Mouse (Mus musculus): ENCODE measurements at regions not wholly inside any gene's neighbourhood (a gene's known extent, or its start where the extent isn't known, plus 50 kb on each side); places are given as distances from the start of the nearest gene placed in this dataset.

DNA sequence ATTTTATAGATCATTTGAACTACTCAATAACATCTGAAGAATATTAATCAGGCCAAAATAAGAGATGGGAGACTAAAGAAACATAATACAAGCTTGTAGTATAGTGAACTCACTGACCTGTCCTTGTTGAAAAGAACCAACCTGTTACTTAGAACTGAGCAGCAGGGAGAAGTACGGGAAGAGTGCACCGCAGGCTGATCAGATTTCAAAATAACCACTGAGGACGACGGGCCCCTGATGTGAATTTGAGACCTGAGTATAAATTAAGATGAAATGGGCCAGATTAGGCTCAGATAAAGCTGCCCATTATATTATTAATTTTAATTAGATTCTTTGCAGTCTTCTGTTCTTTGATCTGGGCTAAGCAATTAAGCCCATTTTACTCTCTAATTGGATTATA is 391.2 kb upstream of the Tyrp1 start:
- no peak for DNase-seq (ENCODE audit: low read depth, low spot score)

DNA sequence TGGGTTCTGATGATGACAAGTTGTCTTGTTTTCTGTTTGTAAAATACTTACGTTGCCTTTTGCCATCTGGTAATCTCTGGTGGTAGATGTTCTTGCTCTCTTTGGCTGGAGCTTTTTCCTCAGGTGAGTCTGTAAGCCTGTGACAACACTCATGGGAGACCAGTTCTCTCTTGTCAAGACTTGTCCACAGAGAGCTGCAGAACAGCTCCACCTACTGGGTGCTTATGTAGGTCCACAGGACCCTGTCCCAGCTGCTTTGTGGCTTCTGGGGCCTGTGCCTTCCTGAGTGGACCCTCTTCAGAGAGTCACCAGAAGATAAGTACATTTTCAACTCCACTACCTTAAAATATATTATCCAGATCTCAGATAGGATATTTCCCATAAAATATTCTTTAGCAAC is 370.3 kb upstream of the Tyrp1 start:
- DNase-seq (ENCODE audit: low read depth, low spot score), result peak; percentile 6

- no peak for DNase-seq (ENCODE audit: low read depth, low spot score)
Measured at GRCm38 (mm10) chr4:80475736-80476478, 358.0 kb upstream of the Tyrp1 start.

DNA sequence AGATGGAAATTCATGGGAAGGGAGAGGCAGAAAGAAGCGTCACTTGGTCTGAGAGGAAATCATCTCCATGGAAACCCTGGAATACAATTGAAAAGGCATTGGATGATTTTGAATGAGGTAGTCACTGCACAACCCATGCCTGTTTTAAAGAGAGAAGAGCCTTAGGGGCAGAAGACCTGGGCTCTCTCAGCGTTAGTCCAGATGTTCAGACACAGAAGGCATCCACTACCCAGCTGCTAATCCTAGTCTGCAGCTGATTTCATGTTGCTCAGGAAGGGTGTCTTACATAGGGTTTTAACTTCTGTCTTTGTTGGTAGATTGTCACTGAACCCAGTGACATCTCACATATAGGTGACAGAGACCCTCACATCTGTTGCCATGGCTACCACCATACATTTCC is 318.8 kb upstream of the Tyrp1 start:
- no peak for DNase-seq (ENCODE audit: low read depth, low spot score)

- DNase-seq (ENCODE audit: low read depth, low spot score), result peak; percentile 80
Measured at GRCm38 (mm10) chr4:80517476-80518285, 316.2 kb upstream of the Tyrp1 start.

- peak; percentile 74 for DNase-seq (ENCODE audit: low read depth, low spot score)
Measured at GRCm38 (mm10) chr4:80518589-80518988, 315.3 kb upstream of the Tyrp1 start.

- no peak for DNase-seq (ENCODE audit: low read depth, low spot score)
Measured at GRCm38 (mm10) chr4:80539854-80540253, 294.1 kb upstream of the Tyrp1 start.

DNA sequence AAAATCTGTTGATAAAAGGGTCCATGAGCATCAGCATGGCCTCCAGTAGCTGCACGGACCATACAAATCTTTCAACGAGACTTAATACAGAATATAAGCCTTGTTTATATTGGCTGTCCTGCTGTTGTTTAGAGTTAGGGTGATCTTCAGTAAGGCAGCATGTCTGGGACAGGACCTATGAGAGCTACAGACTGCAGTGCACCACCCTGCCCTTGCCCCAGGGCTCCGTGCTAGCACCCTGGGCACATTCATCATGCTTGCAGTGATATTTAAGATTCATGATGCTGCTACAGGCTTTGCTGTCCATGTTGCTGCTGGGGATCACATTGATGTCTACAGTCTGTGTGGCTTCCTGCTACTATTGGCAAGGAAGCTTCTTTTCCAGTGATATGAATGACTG is 288.8 kb upstream of the Tyrp1 start:
- no peak for DNase-seq (ENCODE audit: low read depth, low spot score)

DNA sequence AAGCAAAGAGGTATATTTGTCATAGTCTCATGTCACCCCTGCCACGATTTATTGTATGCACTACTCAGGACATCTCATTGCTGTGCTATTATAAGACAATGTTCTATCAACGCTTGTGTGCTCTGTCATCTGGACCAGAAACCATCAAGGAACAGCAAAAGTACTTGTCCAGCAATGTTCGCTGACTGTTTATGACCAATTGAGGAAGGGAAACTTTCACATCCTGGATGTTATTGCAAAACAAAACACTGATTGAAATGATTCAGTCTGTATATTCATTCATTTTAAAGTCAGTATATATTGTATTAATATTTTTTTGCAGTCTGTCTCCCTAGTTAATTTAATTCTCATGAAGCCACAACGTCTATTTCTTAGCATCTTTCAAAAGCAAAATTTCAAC is 244.5 kb upstream of the Tyrp1 start:
- no peak for DNase-seq (ENCODE audit: low read depth, low spot score)

DNA sequence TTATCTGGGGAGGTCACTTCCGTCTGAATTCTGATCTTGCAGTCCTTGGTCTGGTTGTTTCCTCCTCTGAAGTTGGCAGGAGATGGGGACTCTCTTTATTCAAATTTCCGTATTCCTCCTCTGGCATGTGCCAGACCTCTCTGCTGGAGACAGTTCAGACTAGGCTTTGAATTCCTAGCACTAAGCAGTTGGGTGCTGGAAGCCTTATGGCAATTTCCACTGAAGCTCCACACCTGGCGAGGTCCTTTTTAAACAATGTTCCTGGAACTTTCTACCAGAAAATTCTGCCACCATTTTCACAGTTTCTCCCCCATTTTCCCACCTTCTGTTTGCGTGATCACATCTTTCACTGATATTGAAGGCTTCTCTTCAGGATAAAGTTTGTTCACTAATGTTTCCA is 205.7 kb upstream of the Tyrp1 start:
- DNase-seq (ENCODE audit: low read depth, low spot score), result no peak

DNA sequence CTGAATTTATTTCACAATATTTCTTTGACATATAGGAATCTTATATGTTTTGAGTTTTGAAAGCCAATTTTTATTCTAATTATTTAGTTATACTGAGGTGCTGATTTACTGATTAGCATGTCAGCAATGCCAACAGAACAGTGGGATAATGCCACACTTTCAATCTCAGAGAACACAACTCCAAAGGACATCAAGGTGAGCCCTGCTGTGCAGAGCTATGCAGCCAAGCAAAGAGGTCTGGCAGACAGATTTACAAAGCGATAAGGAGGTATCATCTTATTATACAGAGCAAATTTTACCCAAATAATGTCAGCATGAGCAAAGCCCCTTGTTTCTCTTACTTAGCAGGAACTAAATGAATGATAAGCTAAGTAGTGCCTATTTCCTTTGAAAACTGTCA is 204.7 kb upstream of the Tyrp1 start:
- no peak for DNase-seq (ENCODE audit: low read depth, low spot score)

GRCm38 (mm10) chr4:80630260-80630659 is 203.7 kb upstream of the Tyrp1 start:
- DNase-seq (ENCODE audit: low read depth, low spot score), result no peak

DNA sequence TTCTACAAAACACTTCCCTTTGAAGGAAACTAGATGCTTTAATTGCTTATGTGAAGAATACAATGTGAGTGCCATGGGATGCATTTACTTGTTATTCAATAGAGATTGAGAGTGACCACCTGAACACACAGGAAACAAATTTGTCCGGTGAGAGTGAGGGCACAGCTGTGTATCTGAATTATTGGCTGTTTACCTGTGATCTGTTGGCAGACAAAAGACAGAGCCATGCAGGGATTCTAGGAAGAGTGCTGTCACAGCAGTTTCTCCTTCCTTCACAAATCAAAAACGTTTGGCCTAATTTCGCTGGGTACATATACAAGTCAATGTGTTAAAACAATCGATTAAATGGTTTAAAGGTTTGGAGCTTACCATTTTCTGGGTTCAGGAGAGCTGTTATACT is 202.9 kb upstream of the Tyrp1 start:
- peak; percentile 2 for DNase-seq (ENCODE audit: low read depth, low spot score)

DNA sequence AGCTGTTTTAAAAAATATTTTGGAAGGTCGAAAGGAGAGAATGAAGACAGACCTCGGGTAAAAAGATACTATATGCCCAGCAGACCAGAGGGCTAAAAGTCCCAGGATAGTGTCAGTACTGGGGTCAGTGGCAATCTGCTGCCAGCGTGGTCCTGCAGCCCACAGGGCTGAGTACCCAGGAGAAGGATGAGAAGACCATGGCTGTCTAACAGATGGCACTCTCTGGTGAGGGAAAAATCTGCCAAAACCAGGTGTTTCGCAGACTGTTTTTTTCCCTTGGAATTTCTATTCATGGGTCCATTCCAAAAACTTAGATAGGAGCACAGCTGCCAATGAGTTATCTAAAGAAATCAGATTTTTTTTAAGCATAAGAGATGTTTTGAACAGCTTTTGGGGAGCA is 202.5 kb upstream of the Tyrp1 start:
- no peak for DNase-seq (ENCODE audit: low read depth, low spot score)

- DNase-seq (ENCODE audit: low read depth, low spot score), result no peak
Measured at GRCm38 (mm10) chr4:80638381-80638780, 195.5 kb upstream of the Tyrp1 start.

Measured in forelimb bud, embryonic 11.5 days (tissue).